Mouse (Mus musculus) gastrocnemius, adult 2 months (tissue): ENCODE results near the gene Otud7a. TPM values are rescaled to one million over a fixed set of nuclear protein-coding genes. Genes with fewer than 3 reads are reported as not detected.

Experiments used
- DNase-seq: peaks from one replicate; pipeline ENCODE4 v3.0.0; 2022
- H3K27ac ChIP-seq: fragments of 200-600 bp; 2 replicates; pipeline ENCODE4 v1.8.1; 2022; ENCODE audit warnings: mild to moderate bottlenecking
- H3K4me3 ChIP-seq: fragments of 200-600 bp; 2 replicates; pipeline ENCODE4 v1.8.1; 2022; ENCODE audit warnings: mild to moderate bottlenecking, moderate library complexity
- CTCF ChIP-seq: fragments of 200-600 bp; IDR thresholded peaks from 2 replicates; pipeline ENCODE4 v1.8.1; 2022; ENCODE audit warnings: antibody characterized with exemption, mild to moderate bottlenecking, moderate library complexity
- intact Hi-C: fragments of 180-260 bp; cut with DNase I; formaldehyde crosslinking; loops from one replicate; pipeline ENCODE4 v1.15.1; 2025
- total RNA-seq, 2 experiments: library from RNA; stranded (reverse); gene quantifications; 2 replicates each; pipeline ENCODE4 v1.2.3; 2021

Gene Otud7a
- total RNA-seq, 2 experiments from 2014 or later, result not detected

GRCm38 (mm10) chr7:63774291-63774690 is 329.7 kb downstream of the Otud7a start:
- DNase-seq, result no peak
- no peak overlapping the region for H3K4me3 ChIP-seq
- TF ChIP-seq CTCF, result no peak
- intact Hi-C loops, result no loop called here
- H3K27ac ChIP-seq, result no peak overlapping the region

- intact Hi-C loops, result no loop called here
- H3K27ac ChIP-seq, result no peak overlapping the region
- H3K4me3 ChIP-seq, result no peak overlapping the region
- DNase-seq, result no peak
- no peak for TF ChIP-seq CTCF
These were observed 332.8 kb downstream of the Otud7a start for GRCm38 (mm10) chr7:63777328-63777727.

DNA sequence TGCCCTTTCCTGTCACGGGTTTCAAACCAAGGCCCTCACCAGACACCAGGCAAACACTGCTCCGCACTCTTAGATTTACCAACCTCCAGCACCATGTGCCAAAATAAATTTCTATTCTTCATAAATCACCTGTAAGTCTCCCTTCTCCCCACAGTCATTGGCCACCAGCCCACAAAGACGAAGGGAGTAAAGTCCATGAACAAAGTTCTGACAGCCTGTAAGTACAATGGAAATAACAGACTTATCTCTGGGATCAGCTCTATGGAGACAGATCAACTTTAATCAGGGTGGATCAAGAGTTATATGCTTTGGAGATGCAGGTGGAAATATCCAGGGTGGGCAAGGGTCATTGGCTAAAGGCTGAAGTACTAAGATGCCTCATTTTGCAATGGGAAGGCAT is 336.3 kb downstream of the Otud7a start:
- DNase-seq, result no peak
- Histone ChIP-seq H3K4me3 (no peak overlapping the region), H3K27ac (no peak overlapping the region)
- no peak for TF ChIP-seq CTCF
- intact Hi-C loops, result no loop called here

DNA sequence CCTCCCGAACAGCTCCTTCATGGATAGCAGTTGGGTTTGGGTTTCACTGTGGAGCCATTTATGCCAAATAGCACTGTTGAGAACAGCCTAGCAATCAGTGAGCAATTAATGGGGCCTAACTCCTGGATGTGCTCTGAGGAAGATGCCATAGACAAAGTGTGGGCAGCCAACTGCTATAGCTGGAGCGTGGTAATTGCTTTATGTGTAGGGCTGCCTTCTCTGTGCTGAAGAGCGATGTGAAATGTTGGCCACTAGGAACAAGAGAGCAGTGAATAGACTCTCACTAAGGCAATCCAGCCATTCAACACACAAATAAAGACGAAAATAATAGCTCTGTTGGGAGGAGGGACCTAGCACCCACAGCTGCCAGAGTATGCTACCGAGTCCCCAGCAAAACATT is 345.2 kb downstream of the Otud7a start:
- intact Hi-C loops, result no loop called here
- H3K4me3 ChIP-seq, result no peak overlapping the region

GRCm38 (mm10) chr7:63796001-63796632 is 351.6 kb downstream of the Otud7a start:
- TF ChIP-seq CTCF, result no peak
- Histone ChIP-seq H3K4me3 (no peak overlapping the region), H3K27ac (no peak overlapping the region)
- DNase-seq, result no peak
- intact Hi-C loops, result no loop called here

More for the DNA sequence above, 345.2 kb downstream of the Otud7a start:
- TF ChIP-seq CTCF, result no peak
- no peak overlapping the region for H3K27ac ChIP-seq
- no peak for DNase-seq

DNA sequence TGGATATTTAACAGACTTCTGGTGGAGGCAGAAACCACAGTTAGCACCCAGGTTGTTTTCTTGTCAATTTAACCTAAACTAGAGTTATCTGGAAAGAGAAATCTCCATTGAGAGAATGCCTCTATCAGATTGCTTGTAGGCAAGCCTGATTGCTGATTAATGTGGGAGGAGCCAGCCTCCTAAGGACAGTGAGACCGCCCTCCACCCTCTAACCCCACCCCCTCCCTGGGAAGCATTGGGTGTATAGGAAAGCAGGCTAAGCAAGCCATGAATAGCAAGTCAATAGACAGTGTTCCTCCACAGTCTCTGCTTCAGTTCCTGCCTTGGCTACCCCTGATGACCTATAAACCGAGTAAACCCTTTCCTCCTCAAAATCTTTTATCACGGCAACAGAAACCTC is 353.9 kb downstream of the Otud7a start:
- Histone ChIP-seq H3K27ac (no peak overlapping the region), H3K4me3 (no peak overlapping the region)
- intact Hi-C loops, result no loop called here
- TF ChIP-seq CTCF, result no peak
- no peak for DNase-seq

GRCm38 (mm10) chr7:63799304-63799703 is 354.8 kb downstream of the Otud7a start:
- no peak overlapping the region for H3K27ac ChIP-seq
- intact Hi-C loops, result no loop called here
- TF ChIP-seq CTCF, result peak; percentile 7; the same call in 1 of the 2 replicates
- H3K4me3 ChIP-seq, result no peak overlapping the region
- DNase-seq, result no peak

DNA sequence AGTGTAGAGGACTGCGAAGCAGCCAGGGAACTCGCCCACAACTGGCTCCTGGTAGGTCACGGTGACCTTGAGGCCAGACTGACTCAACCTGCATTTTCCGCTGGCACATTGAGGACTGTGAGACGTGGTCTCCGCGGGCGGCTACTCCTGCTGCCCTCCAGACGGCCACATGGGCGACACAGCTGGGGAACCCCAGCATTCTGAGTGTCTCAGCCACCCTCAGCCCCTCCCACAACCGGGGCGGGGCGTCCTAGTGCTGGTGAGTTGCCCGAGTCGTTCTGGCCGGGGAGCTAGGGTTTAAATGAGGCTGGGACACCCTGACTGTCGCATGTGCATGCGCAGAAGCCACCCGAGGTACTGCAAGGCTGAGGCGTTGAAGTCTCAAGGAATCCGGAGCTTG is 358.2 kb downstream of the Otud7a start:
- TF ChIP-seq CTCF, result no peak
- peak overlapping the region; percentile 43 for H3K4me3 ChIP-seq
- DNase-seq, result peak; percentile 67
- H3K27ac ChIP-seq, result peak overlapping the region; percentile 48; the same call in 1 of the 2 replicates
- intact Hi-C loops, result no loop called here

Other genes with a start within 250 kb of the Otud7a start
- under 1 TPM in 1 of 2 experiments, not detected in 1; 0.28 TPM for gene Chrna7, start 232.2 kb upstream of the Otud7a start, total RNA-seq